Mouse (Mus musculus): ENCODE data around the gene Dock2. TPM values are rescaled to one million over a fixed set of nuclear protein-coding genes. Genes with fewer than 3 reads are reported as not detected.

Gene Dock2
- polyA plus RNA-seq, 1 experiment, result 48.9 TPM

DNA sequence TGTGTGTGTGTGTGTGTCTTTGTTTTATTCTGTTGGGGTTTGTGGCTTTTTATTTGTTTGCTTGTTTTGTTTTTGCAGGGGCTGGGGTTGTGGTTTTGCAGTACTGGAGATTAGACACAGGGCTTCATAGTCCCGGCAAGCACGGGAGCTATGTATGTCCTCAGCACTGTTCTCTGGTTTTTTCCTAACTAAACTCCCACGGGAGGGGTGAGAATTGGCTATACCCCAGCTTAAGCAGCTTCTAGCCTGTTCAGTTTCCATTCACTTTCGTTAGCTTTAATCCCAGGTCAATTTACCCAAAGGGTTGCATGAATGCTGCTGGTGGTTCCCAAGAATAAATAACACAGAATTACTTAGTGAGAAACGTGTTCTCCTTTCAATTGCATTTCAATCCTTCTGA is 376.8 kb downstream of the Dock2 start:
- Histone ChIP-seq H3K4me1 (replicated peaks; ENCODE audit: control insufficient read depth, insufficient read depth, low read length) (no peaks in the 10 kb centered on the region), H3K36me3 (ENCODE audit: control insufficient read depth, insufficient read depth, low read length) (0 out of 2 replicates have a peak, but pooled peaks cover 4% of the 10 kb centered on the region), H3K27me3 (ENCODE audit: control insufficient read depth, insufficient read depth, low read length) (no peaks in the 10 kb centered on the region), H3K4me3 (ENCODE audit: control insufficient read depth, insufficient read depth, low read length) (no peak overlapping the region), H3K27ac (ENCODE audit: control insufficient read depth, insufficient read depth, low read length) (no peak overlapping the region)
- DNase-seq, result no peak
- WGBS, result 89% methylated on average over 5 of the region's 5 CpGs
- no peak for TF ChIP-seq CTCF (IDR thresholded peaks at IDR 0.05; ENCODE audit: borderline replicate concordance, control insufficient read depth, extremely low read depth, insufficient read depth, low read length, poor library complexity)
- no peak for TF ChIP-seq POLR2A (IDR thresholded peaks at IDR 0.05; ENCODE audit: control insufficient read depth, extremely low read depth, insufficient read depth, low read length, poor library complexity)

DNA sequence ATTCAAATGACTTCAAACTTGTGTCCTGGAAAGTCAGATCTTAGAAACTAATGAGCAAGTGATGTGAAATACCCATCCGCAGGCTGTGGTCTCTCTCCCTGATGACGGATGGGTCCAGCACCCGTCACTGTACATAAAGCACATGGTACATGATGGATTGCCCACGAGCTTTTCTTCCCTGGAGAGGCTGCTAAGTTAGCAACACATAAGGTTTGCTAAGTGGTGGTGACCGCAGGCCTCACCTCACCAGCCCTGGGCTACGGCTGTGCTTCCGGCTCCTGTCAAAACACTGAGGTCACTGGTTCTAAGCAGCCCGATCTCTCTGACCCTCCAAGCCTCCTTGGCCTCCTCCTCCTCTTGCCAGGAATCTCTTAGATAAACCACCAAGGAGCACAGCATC is 377.4 kb downstream of the Dock2 start:
- no peak overlapping the region for H3K27ac ChIP-seq (ENCODE audit: control insufficient read depth, insufficient read depth, low read length)
- H3K36me3 ChIP-seq (ENCODE audit: control insufficient read depth, insufficient read depth, low read length), result 0 out of 2 replicates have a peak, but pooled peaks cover 3% of the 10 kb centered on the region
- WGBS, result 95% methylated on average over 8 of the region's 8 CpGs
- TF ChIP-seq POLR2A (IDR thresholded peaks at IDR 0.05; ENCODE audit: control insufficient read depth, extremely low read depth, insufficient read depth, low read length, poor library complexity) (no peak), CTCF (IDR thresholded peaks at IDR 0.05; ENCODE audit: borderline replicate concordance, control insufficient read depth, extremely low read depth, insufficient read depth, low read length, poor library complexity) (no peak)
- no peak for DNase-seq
- H3K4me3 ChIP-seq (ENCODE audit: control insufficient read depth, insufficient read depth, low read length), result no peak overlapping the region
- H3K27me3 ChIP-seq (ENCODE audit: control insufficient read depth, insufficient read depth, low read length), result no peaks in the 10 kb centered on the region
- H3K4me1 ChIP-seq (replicated peaks; ENCODE audit: control insufficient read depth, insufficient read depth, low read length), result no peaks in the 10 kb centered on the region

DNA sequence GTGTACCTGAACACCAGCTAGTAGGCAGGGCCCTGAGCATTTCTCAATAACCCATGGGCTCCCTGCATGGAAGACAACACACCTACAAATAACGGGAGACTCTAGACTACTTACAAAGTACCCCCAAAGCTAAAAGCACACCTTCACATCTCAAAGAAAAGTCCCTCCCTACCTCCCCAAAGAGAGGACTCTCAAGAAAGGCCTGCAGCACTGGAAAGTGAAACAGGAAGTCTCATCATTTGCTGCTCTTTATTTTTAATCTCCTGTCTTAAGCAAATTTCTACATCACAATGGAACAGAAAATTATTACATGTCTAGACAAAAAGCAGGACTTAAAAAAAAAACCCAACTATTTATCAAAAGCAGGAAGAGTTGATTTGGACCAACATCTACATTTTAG is 378.4 kb downstream of the Dock2 start:
- Histone ChIP-seq H3K36me3 (ENCODE audit: control insufficient read depth, insufficient read depth, low read length) (no peaks in the 10 kb centered on the region), H3K27ac (ENCODE audit: control insufficient read depth, insufficient read depth, low read length) (no peak overlapping the region), H3K4me3 (ENCODE audit: control insufficient read depth, insufficient read depth, low read length) (no peak overlapping the region), H3K27me3 (ENCODE audit: control insufficient read depth, insufficient read depth, low read length) (no peaks in the 10 kb centered on the region), H3K4me1 (replicated peaks; ENCODE audit: control insufficient read depth, insufficient read depth, low read length) (no peaks in the 10 kb centered on the region)
- TF ChIP-seq CTCF (IDR thresholded peaks at IDR 0.05; ENCODE audit: borderline replicate concordance, control insufficient read depth, extremely low read depth, insufficient read depth, low read length, poor library complexity) (no peak), POLR2A (IDR thresholded peaks at IDR 0.05; ENCODE audit: control insufficient read depth, extremely low read depth, insufficient read depth, low read length, poor library complexity) (no peak)
- no peak for DNase-seq
- 72% methylated on average over 1 of the region's 1 CpGs for WGBS

DNA sequence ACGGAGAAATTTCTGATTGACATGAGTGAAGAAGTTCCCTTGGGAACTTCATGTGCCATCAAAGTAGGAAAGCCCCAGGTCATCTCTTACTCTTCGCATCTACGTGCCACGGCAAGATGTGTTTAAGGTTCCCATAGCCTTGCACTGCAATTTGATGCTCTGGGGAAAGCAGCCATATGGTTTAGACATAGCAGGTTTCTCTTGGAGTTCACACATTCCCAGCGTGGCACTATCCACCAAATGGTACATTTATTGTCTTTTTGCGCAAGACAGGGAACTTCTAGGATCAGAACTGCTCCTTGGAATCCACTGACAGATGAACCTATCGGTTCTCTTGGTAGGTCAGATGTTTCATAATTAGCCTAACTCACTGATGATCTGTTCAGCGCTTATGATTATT is 382.3 kb downstream of the Dock2 start:
- Histone ChIP-seq H3K27me3 (ENCODE audit: control insufficient read depth, insufficient read depth, low read length) (no peaks in the 10 kb centered on the region), H3K4me1 (replicated peaks; ENCODE audit: control insufficient read depth, insufficient read depth, low read length) (peaks cover 3% of the 10 kb centered on the region; the same call in 1 of the 2 replicates), H3K27ac (ENCODE audit: control insufficient read depth, insufficient read depth, low read length) (no peak overlapping the region), H3K36me3 (ENCODE audit: control insufficient read depth, insufficient read depth, low read length) (no peaks in the 10 kb centered on the region), H3K4me3 (ENCODE audit: control insufficient read depth, insufficient read depth, low read length) (no peak overlapping the region)
- no peak for DNase-seq
- TF ChIP-seq CTCF (IDR thresholded peaks at IDR 0.05; ENCODE audit: borderline replicate concordance, control insufficient read depth, extremely low read depth, insufficient read depth, low read length, poor library complexity), result no peak
- TF ChIP-seq POLR2A (IDR thresholded peaks at IDR 0.05; ENCODE audit: control insufficient read depth, extremely low read depth, insufficient read depth, low read length, poor library complexity), result no peak
- WGBS, result 97% methylated on average over 8 of the region's 8 CpGs

DNA sequence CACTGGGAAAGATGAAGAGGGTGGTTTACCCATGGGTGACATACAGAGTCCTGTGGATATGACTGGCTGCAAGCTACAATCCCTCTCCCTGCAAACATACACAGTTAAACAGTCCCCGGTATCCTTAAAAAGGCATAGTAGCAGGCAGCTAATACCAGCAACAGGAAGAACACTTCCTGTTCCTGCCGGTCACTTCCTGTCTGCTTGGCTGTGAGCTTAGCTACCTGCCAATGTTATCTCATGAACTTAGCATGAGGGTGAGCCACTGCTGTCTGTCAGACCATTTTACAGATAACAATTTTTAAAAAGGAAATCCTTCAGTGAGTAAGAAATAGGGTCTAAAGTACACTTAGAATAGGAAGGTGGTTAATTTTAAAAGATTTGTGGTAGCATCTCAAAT is 385.1 kb downstream of the Dock2 start:
- DNase-seq, result no peak
- no peaks in the 10 kb centered on the region for H3K27me3 ChIP-seq (ENCODE audit: control insufficient read depth, insufficient read depth, low read length)
- WGBS, result 10% methylated on average over 2 of the region's 2 CpGs
- H3K36me3 ChIP-seq (ENCODE audit: control insufficient read depth, insufficient read depth, low read length), result no peaks in the 10 kb centered on the region
- TF ChIP-seq CTCF (IDR thresholded peaks at IDR 0.05; ENCODE audit: borderline replicate concordance, control insufficient read depth, extremely low read depth, insufficient read depth, low read length, poor library complexity) (no peak), POLR2A (IDR thresholded peaks at IDR 0.05; ENCODE audit: control insufficient read depth, extremely low read depth, insufficient read depth, low read length, poor library complexity) (no peak)
- no peak overlapping the region for H3K27ac ChIP-seq (ENCODE audit: control insufficient read depth, insufficient read depth, low read length)
- no peak overlapping the region for H3K4me3 ChIP-seq (ENCODE audit: control insufficient read depth, insufficient read depth, low read length)
- H3K4me1 ChIP-seq (replicated peaks; ENCODE audit: control insufficient read depth, insufficient read depth, low read length), result peaks cover 3% of the 10 kb centered on the region; the same call in 1 of the 2 replicates

DNA sequence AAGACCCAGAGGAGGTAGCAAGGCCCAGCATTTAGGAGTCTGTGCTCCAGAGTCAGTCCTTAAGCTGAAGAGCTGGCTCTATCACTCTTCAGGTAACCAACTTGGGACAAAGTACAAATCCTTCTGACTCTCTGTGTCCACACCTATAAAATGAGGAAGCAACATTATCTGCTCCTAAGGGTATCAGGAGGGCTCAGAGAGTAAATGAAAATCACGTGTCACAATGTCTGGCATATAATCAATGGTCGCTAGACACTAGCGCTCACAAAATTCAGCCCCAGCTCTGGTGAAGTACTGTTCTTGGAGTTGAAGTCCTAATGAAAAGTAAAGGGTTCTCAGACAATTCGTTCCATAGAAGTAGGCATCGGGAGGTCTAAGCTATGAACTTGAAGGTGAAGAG is 386.0 kb downstream of the Dock2 start:
- H3K36me3 ChIP-seq (ENCODE audit: control insufficient read depth, insufficient read depth, low read length), result no peaks in the 10 kb centered on the region
- H3K4me3 ChIP-seq (ENCODE audit: control insufficient read depth, insufficient read depth, low read length), result no peak overlapping the region
- peaks cover 3% of the 10 kb centered on the region; the same call in 1 of the 2 replicates for H3K4me1 ChIP-seq (replicated peaks; ENCODE audit: control insufficient read depth, insufficient read depth, low read length)
- no peak overlapping the region for H3K27ac ChIP-seq (ENCODE audit: control insufficient read depth, insufficient read depth, low read length)
- WGBS, result 95% methylated on average over 5 of the region's 5 CpGs
- no peaks in the 10 kb centered on the region for H3K27me3 ChIP-seq (ENCODE audit: control insufficient read depth, insufficient read depth, low read length)
- DNase-seq, result no peak
- no peak for TF ChIP-seq POLR2A (IDR thresholded peaks at IDR 0.05; ENCODE audit: control insufficient read depth, extremely low read depth, insufficient read depth, low read length, poor library complexity)
- TF ChIP-seq CTCF (IDR thresholded peaks at IDR 0.05; ENCODE audit: borderline replicate concordance, control insufficient read depth, extremely low read depth, insufficient read depth, low read length, poor library complexity), result no peak

DNA sequence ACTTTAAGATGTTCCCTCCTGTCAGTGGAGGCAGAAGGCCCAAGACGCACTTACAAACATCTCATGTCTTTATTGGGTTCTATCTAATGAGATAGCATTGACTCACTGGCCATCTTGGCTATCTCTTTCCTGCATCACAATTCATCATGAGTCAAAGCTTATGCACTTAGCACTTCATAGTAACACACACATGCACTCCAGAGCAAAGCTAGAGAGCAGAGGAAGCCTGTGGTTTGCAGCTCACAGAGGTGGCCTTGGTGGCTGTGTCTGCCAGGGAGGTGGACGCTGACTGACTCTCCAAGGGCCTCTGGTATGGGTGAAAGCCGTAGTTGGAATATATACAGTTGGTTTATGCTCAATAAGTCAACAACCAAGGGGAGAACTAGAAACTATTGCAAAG is 387.9 kb downstream of the Dock2 start:
- 50% methylated on average over 3 of the region's 3 CpGs for WGBS
- H3K27me3 ChIP-seq (ENCODE audit: control insufficient read depth, insufficient read depth, low read length), result no peaks in the 10 kb centered on the region
- H3K4me3 ChIP-seq (ENCODE audit: control insufficient read depth, insufficient read depth, low read length), result no peak overlapping the region
- H3K27ac ChIP-seq (ENCODE audit: control insufficient read depth, insufficient read depth, low read length), result no peak overlapping the region
- no peaks in the 10 kb centered on the region for H3K36me3 ChIP-seq (ENCODE audit: control insufficient read depth, insufficient read depth, low read length)
- peaks cover 3% of the 10 kb centered on the region; the same call in 1 of the 2 replicates for H3K4me1 ChIP-seq (replicated peaks; ENCODE audit: control insufficient read depth, insufficient read depth, low read length)
- no peak for DNase-seq
- no peak for TF ChIP-seq POLR2A (IDR thresholded peaks at IDR 0.05; ENCODE audit: control insufficient read depth, extremely low read depth, insufficient read depth, low read length, poor library complexity)
- TF ChIP-seq CTCF (IDR thresholded peaks at IDR 0.05; ENCODE audit: borderline replicate concordance, control insufficient read depth, extremely low read depth, insufficient read depth, low read length, poor library complexity), result no peak
